Mouse (Mus musculus): ENCODE measurements around the gene Mrpl3. TPM values are rescaled to one million over a fixed set of nuclear protein-coding genes. Genes with fewer than 3 reads are reported as not detected.

The Mrpl3 gene
- polyA plus RNA-seq, 2 experiments, result 70.2 to 105 TPM

DNA sequence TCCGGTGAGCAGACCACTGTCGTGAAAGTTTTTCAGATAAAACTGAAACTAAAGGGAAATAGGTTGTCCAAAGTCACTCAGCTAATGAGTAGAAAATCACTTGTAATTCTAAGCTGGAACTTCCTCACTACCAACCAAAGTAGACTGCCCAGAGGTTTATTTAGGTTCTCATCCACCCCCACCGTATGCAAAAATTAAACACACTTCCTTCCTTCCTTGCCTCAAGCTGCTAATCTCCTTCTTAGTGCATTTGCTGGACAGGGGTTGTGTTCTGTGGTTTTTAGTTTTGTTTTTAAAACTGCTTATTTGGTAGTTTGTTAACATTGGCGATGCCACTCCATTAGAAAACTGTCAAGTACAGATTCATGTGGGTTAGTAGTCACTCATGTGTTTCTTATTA, 773 bp downstream of the Mrpl3 start:
- ATAC-seq (ENCODE audit: low FRiP score, low read depth) (no peak), DNase-seq (ENCODE audit: low spot score) (no peak)
- Histone ChIP-seq H3K9ac (ENCODE audit: low read depth, low read length, severe bottlenecking) (peak overlapping the region; percentile 98), H3K4me3 (replicated peaks; ENCODE audit: low read length) (peak overlapping the region; percentile 94), H3K36me3 (ENCODE audit: control insufficient read depth, insufficient read depth, low read length) (peaks cover 37% of the 10 kb centered on the region), H3K9me3 (ENCODE audit: control insufficient read depth, low read length) (no peaks in the 10 kb centered on the region), H3K4me1 (ENCODE audit: control insufficient read depth, insufficient read depth, low read length) (peaks cover 6% of the 10 kb centered on the region; the same call in 1 of the 2 replicates), H3K27ac (replicated peaks; ENCODE audit: low read depth, low read length) (no peak overlapping the region; the same call in 1 of the 2 replicates), H3K27me3 (ENCODE audit: control insufficient read depth, insufficient read depth, low read length) (no peaks in the 10 kb centered on the region), H3K4me2 (replicated peaks; ENCODE audit: low read depth, low read length, severe bottlenecking) (peak overlapping the region; percentile 67)
- no peak for TF ChIP-seq POLR2A (IDR thresholded peaks at IDR 0.05; ENCODE audit: borderline replicate concordance, extremely low read depth, insufficient read depth, insufficient read length)
- 57% methylated on average over 4 of the region's 4 CpGs for WGBS

DNA sequence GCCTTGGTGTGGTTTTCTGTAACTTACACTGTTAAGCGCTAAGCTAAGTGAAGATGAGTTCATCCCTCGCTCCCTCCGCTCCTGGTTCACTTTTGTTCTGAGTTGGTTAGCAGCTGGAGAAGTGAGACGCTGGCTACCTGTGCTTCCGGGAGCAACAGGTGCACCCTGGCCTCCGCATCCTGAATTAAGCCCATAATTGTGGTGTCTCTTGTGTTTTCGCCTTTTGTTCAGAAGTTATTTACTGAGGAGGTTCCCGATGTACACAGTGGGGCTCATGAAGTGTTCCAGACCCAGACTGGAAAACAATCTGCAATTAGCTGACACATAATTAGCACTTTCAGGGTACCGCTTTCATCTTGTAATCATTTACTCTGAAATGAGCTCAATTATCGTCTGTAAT, 16.1 kb downstream of the Mrpl3 start:
- Histone ChIP-seq H3K9me3 (ENCODE audit: control insufficient read depth, low read length) (no peaks in the 10 kb centered on the region), H3K36me3 (ENCODE audit: control insufficient read depth, insufficient read depth, low read length) (peaks cover 75% of the 10 kb centered on the region), H3K27me3 (ENCODE audit: control insufficient read depth, insufficient read depth, low read length) (no peaks in the 10 kb centered on the region), H3K9ac (ENCODE audit: low read depth, low read length, severe bottlenecking) (no peak overlapping the region), H3K4me2 (replicated peaks; ENCODE audit: low read depth, low read length, severe bottlenecking) (no peak overlapping the region), H3K4me1 (ENCODE audit: control insufficient read depth, insufficient read depth, low read length) (no peaks in the 10 kb centered on the region), H3K27ac (replicated peaks; ENCODE audit: low read depth, low read length) (no peak overlapping the region), H3K4me3 (replicated peaks; ENCODE audit: low read length) (no peak overlapping the region)
- DNase-seq (ENCODE audit: low spot score) (no peak), ATAC-seq (ENCODE audit: low FRiP score, low read depth) (no peak)
- TF ChIP-seq POLR2A (IDR thresholded peaks at IDR 0.05; ENCODE audit: borderline replicate concordance, extremely low read depth, insufficient read depth, insufficient read length), result no peak
- WGBS, result 89% methylated on average over 10 of the region's 10 CpGs

DNA sequence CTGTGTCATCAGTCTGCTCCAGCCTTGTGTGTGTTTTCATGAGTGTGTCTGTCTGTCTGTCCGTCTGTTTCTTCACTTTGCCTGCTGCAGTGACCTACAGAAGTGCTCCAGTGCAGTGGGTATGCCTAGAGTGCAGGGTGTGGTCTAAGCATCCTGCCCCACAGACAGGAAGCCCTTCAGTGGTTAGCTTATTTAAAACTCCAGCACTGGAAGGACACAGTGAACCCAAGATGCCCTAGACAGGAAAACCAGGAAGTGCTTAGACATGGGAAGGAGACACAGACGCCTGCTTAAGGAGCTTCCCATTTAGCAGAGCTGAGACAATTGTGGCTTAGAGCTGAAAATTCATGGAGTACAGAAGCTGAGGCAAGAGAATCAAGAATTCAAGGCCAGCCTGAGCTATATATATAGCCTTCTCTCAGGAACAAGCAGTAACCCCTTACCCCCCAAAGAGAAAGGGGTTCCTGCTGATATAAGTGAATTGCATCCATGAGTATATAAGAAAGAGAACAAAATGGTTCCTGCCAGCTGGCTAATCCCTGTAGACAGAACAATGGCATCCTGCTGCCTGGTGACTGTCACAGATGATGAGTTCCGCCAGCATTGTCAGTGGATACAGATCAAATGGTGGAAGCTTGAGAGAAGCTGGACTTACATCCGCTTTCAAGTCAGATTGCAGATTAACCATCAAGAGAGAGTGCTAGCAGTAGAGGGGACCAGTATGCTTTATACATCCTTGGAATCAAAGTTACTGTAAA, 20.1 kb downstream of the Mrpl3 start:
- no peaks in the 10 kb centered on the region for H3K9me3 ChIP-seq (ENCODE audit: control insufficient read depth, low read length)
- no peak overlapping the region for H3K4me2 ChIP-seq (replicated peaks; ENCODE audit: low read depth, low read length, severe bottlenecking)
- TF ChIP-seq POLR2A (IDR thresholded peaks at IDR 0.05; ENCODE audit: borderline replicate concordance, extremely low read depth, insufficient read depth, insufficient read length), result no peak
- H3K27ac ChIP-seq (replicated peaks; ENCODE audit: low read depth, low read length), result no peak overlapping the region
- H3K4me1 ChIP-seq (ENCODE audit: control insufficient read depth, insufficient read depth, low read length), result no peaks in the 10 kb centered on the region
- H3K9ac ChIP-seq (ENCODE audit: low read depth, low read length, severe bottlenecking), result no peak overlapping the region
- no peak overlapping the region for H3K4me3 ChIP-seq (replicated peaks; ENCODE audit: low read length)
- 82% methylated on average over 4 of the region's 4 CpGs for WGBS
- H3K36me3 ChIP-seq (ENCODE audit: control insufficient read depth, insufficient read depth, low read length), result peaks cover 70% of the 10 kb centered on the region
- DNase-seq (ENCODE audit: low spot score) (no peak), ATAC-seq (ENCODE audit: low FRiP score, low read depth) (no peak)
- H3K27me3 ChIP-seq (ENCODE audit: control insufficient read depth, insufficient read depth, low read length), result no peaks in the 10 kb centered on the region

DNA sequence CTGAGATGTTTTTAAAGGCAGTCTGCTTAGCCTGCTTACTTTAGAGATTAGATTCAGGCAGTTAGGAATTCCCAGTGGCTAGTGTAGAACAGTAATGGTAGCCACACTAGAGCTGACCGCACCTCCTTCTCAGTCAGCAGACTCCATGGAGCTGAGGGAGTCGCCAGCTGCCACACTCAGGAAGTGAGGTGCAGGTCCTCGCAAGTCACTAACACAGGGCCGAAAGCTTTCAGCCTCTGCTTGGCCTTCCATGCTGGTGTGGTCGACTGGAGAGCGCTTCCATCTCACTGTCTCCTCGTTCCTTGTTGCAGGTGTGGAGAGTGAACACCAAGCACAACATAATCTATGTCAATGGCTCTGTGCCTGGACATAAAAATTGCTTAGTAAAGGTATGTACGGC, 21.8 kb downstream of the Mrpl3 start:
- no peak overlapping the region for H3K4me2 ChIP-seq (replicated peaks; ENCODE audit: low read depth, low read length, severe bottlenecking)
- no peaks in the 10 kb centered on the region for H3K9me3 ChIP-seq (ENCODE audit: control insufficient read depth, low read length)
- ATAC-seq (ENCODE audit: low FRiP score, low read depth) (no peak), DNase-seq (ENCODE audit: low spot score) (no peak)
- peaks cover 62% of the 10 kb centered on the region for H3K36me3 ChIP-seq (ENCODE audit: control insufficient read depth, insufficient read depth, low read length)
- TF ChIP-seq POLR2A (IDR thresholded peaks at IDR 0.05; ENCODE audit: borderline replicate concordance, extremely low read depth, insufficient read depth, insufficient read length), result no peak
- no peak overlapping the region for H3K9ac ChIP-seq (ENCODE audit: low read depth, low read length, severe bottlenecking)
- H3K27me3 ChIP-seq (ENCODE audit: control insufficient read depth, insufficient read depth, low read length), result no peaks in the 10 kb centered on the region
- no peak overlapping the region for H3K4me3 ChIP-seq (replicated peaks; ENCODE audit: low read length)
- H3K27ac ChIP-seq (replicated peaks; ENCODE audit: low read depth, low read length), result no peak overlapping the region
- 87% methylated on average over 8 of the region's 8 CpGs for WGBS
- no peaks in the 10 kb centered on the region for H3K4me1 ChIP-seq (ENCODE audit: control insufficient read depth, insufficient read depth, low read length)

DNA sequence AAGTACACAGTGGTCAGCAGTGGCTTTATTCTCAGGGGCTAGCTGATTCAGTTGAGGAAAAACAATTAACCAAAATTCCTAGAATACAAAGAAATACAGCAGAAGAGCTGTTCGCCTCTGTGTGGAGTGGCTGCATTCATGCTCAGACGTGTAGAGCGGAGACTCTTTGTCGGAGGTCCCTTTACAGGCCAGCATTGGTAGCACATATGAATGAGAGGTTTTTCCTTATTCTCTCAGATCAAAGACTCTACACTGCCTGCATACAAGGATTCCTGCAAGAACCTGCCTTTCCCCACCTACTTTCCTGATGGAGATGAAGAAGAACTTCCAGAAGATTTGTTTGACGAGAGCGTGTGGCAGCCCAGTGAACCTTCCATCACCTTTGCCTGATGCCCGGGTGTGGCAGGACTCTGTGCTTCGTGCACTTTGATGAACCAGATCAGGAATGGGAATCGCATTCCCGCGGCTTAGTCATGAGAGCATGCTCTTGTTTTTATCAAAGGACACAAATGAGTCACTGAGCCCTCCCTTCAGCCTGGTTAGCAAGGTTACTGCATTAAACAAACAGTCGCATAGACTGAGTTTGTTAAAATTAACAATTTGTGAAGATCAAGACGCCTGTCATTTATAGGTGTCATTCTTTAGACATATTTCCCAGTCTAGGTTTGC, 23.9 kb downstream of the Mrpl3 start:
- no peak for DNase-seq (ENCODE audit: low spot score)
- H3K4me3 ChIP-seq (replicated peaks; ENCODE audit: low read length), result no peak overlapping the region
- H3K27me3 ChIP-seq (ENCODE audit: control insufficient read depth, insufficient read depth, low read length), result no peaks in the 10 kb centered on the region
- no peak overlapping the region for H3K9ac ChIP-seq (ENCODE audit: low read depth, low read length, severe bottlenecking)
- no peak overlapping the region for H3K27ac ChIP-seq (replicated peaks; ENCODE audit: low read depth, low read length)
- TF ChIP-seq POLR2A (IDR thresholded peaks at IDR 0.05; ENCODE audit: borderline replicate concordance, extremely low read depth, insufficient read depth, insufficient read length), result no peak
- no peaks in the 10 kb centered on the region for H3K9me3 ChIP-seq (ENCODE audit: control insufficient read depth, low read length)
- peaks cover 50% of the 10 kb centered on the region for H3K36me3 ChIP-seq (ENCODE audit: control insufficient read depth, insufficient read depth, low read length)
- ATAC-seq (ENCODE audit: low FRiP score, low read depth), result no peak
- 93% methylated on average over 13 of the region's 13 CpGs for WGBS
- no peak overlapping the region for H3K4me2 ChIP-seq (replicated peaks; ENCODE audit: low read depth, low read length, severe bottlenecking)
- no peaks in the 10 kb centered on the region for H3K4me1 ChIP-seq (ENCODE audit: control insufficient read depth, insufficient read depth, low read length)

All from limb, embryonic 14.5 days (tissue).